Comparison of ENCODE assay signal across 8 mouse cellular contexts in the genomic region with DNA sequence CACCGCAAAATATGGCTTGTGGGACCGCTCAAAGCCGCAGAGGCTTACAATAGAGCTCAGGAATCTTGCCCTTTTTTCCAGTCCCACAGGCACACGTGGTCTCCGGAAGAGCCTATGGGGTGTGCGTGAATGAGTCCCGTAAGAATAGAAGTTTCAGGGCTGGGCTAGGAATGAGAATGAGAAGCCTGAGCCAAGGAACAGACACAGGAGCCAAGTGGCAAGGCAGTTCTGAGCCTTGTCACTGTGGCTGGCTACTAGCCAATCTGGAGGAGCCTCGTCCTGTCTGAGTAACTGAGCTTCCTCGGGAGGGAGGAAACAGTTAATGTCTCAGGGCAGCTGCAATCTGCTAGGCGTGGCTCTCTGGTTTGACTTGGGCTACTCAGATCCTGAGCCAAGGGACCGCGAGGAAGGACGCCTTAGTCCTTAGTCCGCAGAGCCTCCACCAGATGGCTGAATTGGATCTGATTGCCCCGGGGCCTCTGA. TPM values are rescaled to one million over a fixed set of nuclear protein-coding genes. Genes with fewer than 3 reads are reported as not detected.
DNase-seq lines count a peak whose midpoint lies in the region; ATAC-seq and TF ChIP-seq lines count a peak whose summit lies in the region.

Gene Trim16, plus strand, starts transcription at position 173 of the 483 bp plus-strand sequence.

- no peaks in the 10 kb centered on the region for H3K9me3 ChIP-seq in MEL (replicated peaks; ENCODE audit: insufficient read depth, low read length)
- H3K9me3 ChIP-seq in forebrain, embryonic 16.5 days (ENCODE audit: control insufficient read depth, low read length): no peaks in the 10 kb centered on the region
- no peaks in the 10 kb centered on the region for H3K9me3 ChIP-seq in lung, embryonic 14.5 days (ENCODE audit: low read depth, low read length)

- intact Hi-C loops in heart, postnatal 25 days (cut with DNase I): no loop called here

- peak within 1 kb of the TSS; percentile 58 for H3K27ac ChIP-seq in MEL (ENCODE audit: control insufficient read depth, low read depth, low read length)
- H3K27ac ChIP-seq in cerebellum, adult 2 months (ENCODE audit: insufficient read depth, low read length): no peak within 1 kb of the TSS
- no peak within 1 kb of the TSS for H3K27ac ChIP-seq in forebrain, embryonic 16.5 days (ENCODE audit: low read length)
- peak within 1 kb of the TSS; percentile 55; the same call in 1 of the 2 replicates for H3K27ac ChIP-seq in layer of hippocampus, adult 2 months
- peak within 1 kb of the TSS; percentile 67 for H3K27ac ChIP-seq in lung, embryonic 14.5 days (ENCODE audit: low read depth)

- peak; percentile 99 for DNase-seq in MEL (ENCODE audit: low read depth, low spot score)
- DNase-seq in cerebellum, adult 2 months: peak; percentile 52 to 58
- DNase-seq in heart, postnatal 25 days (ENCODE audit: low spot score): peak; percentile 75
- peak in 1 of 2 experiments; percentile 14 for DNase-seq in layer of hippocampus, adult 2 months (ENCODE audit: low spot score in 2 of 2)
- DNase-seq in lung, embryonic 14.5 days: peak; percentile 95
- DNase-seq in thymus, adult 18-20 months: peak; percentile 19 to 20

- peak within 1 kb of the TSS; percentile 52 to 70 for H3K4me3 ChIP-seq in MEL (ENCODE audit: control insufficient read depth in 1 of 2, insufficient read depth in 1 of 2, low read depth in 2 of 2, low read length in 2 of 2)
- peak within 1 kb of the TSS; percentile 39 for H3K4me3 ChIP-seq in cerebellum, adult 2 months (replicated peaks; ENCODE audit: insufficient read depth, low read depth, low read length)
- peak within 1 kb of the TSS; percentile 39 for H3K4me3 ChIP-seq in forebrain, embryonic 16.5 days (replicated peaks; ENCODE audit: low read length)
- peak within 1 kb of the TSS; percentile 44 for H3K4me3 ChIP-seq in layer of hippocampus, adult 2 months
- H3K4me3 ChIP-seq in lung, embryonic 14.5 days (ENCODE audit: low read depth, low read length): peak within 1 kb of the TSS; percentile 45

- ATAC-seq in forebrain, embryonic 16.5 days: peak; percentile 91
- peak; percentile 90 for ATAC-seq in lung, embryonic 14.5 days (ENCODE audit: insufficient read depth)
- ATAC-seq in neutrophil, adult 5-6 weeks (ENCODE audit: extremely low read depth, insufficient number of reproducible peaks, low FRiP score, poor library complexity, severe bottlenecking): peak; percentile 52

- H3K4me1 ChIP-seq in MEL (ENCODE audit: control insufficient read depth in 1 of 2, insufficient read depth in 2 of 2, low read length in 2 of 2): peaks cover 11 to 49% of the 10 kb centered on the region in 2 experiments
- peaks cover 8% of the 10 kb centered on the region for H3K4me1 ChIP-seq in cerebellum, adult 2 months (ENCODE audit: control insufficient read depth, insufficient read depth, low read length)
- H3K4me1 ChIP-seq in forebrain, embryonic 16.5 days (replicated peaks; ENCODE audit: control insufficient read depth, insufficient read depth, low read length): peaks cover 16% of the 10 kb centered on the region
- H3K4me1 ChIP-seq in lung, embryonic 14.5 days (ENCODE audit: insufficient read depth): peaks cover 13% of the 10 kb centered on the region; the same call in 1 of the 2 replicates

- H3K36me3 ChIP-seq in MEL (ENCODE audit: control insufficient read depth in 1 of 2, insufficient read depth in 2 of 2, low read length in 2 of 2): peaks cover 0 to 38% of the 10 kb centered on the region in 2 experiments; a peak in 2 of 4 replicates
- no peaks in the 10 kb centered on the region for H3K36me3 ChIP-seq in forebrain, embryonic 16.5 days (ENCODE audit: control insufficient read depth, insufficient read depth)
- no peaks in the 10 kb centered on the region for H3K36me3 ChIP-seq in lung, embryonic 14.5 days (ENCODE audit: insufficient read depth)

- peak in 1 of 2 experiments; percentile 54; a peak in 1 of 4 replicates for TF ChIP-seq POLR2A in MEL (IDR thresholded peaks at IDR 0.05; ENCODE audit: control insufficient read depth in 1 of 2, insufficient read depth in 1 of 2, low read depth in 1 of 2, low read length in 2 of 2, poor library complexity in 1 of 2)
- no peak for TF ChIP-seq POLR2A in cerebellum, adult 2 months (IDR thresholded peaks at IDR 0.05; ENCODE audit: borderline replicate concordance, insufficient read depth, low read length)

- H3K79me2 ChIP-seq in MEL (ENCODE audit: control insufficient read depth, insufficient read depth, low read length, poor library complexity): no peaks in the 10 kb centered on the region

- WGBS in cerebellum, adult 2 months: 4% methylated on average over 15 of the region's 15 CpGs
- WGBS in forebrain, embryonic 16.5 days: 4% methylated on average over 15 of the region's 15 CpGs
- 1% methylated on average over 15 of the region's 15 CpGs for WGBS in lung, embryonic 14.5 days

- H3K9ac ChIP-seq in MEL (ENCODE audit: control insufficient read depth, low read depth, low read length, poor library complexity, severe bottlenecking): peak within 1 kb of the TSS; percentile 32
- peak within 1 kb of the TSS; percentile 45 for H3K9ac ChIP-seq in forebrain, embryonic 16.5 days (replicated peaks; ENCODE audit: low read depth, low read length)
- H3K9ac ChIP-seq in lung, embryonic 14.5 days: peak within 1 kb of the TSS; percentile 43

- no peak for TF ChIP-seq CTCF in MEL (IDR thresholded peaks at IDR 0.05 in 2 of 3, conservative IDR thresholded peaks at IDR 0.05 in 1 of 3; ENCODE audit: control insufficient read depth in 1 of 3, insufficient read depth in 1 of 3, low read depth in 2 of 3, low read length in 3 of 3, poor library complexity in 1 of 3, severe bottlenecking in 1 of 3)
- TF ChIP-seq CTCF in cerebellum, adult 2 months (IDR thresholded peaks at IDR 0.05; ENCODE audit: borderline replicate concordance, insufficient read depth, low read depth, low read length): no peak
- TF ChIP-seq CTCF in layer of hippocampus, adult 2 months (conservative IDR thresholded peaks at IDR 0.05): no peak
- TF ChIP-seq CTCF in lung, embryonic 14.5 days (IDR thresholded peaks at IDR 0.05; ENCODE audit: low read depth): no peak

- no peaks in the 10 kb centered on the region for H3K27me3 ChIP-seq in MEL (ENCODE audit: control insufficient read depth in 1 of 2, insufficient read depth in 2 of 2, low read length in 2 of 2)
- H3K27me3 ChIP-seq in cerebellum, adult 2 months (ENCODE audit: control insufficient read depth, insufficient read depth, low read length): no peaks in the 10 kb centered on the region
- no peaks in the 10 kb centered on the region for H3K27me3 ChIP-seq in forebrain, embryonic 16.5 days (replicated peaks; ENCODE audit: control insufficient read depth, insufficient read depth, low read length)
- no peaks in the 10 kb centered on the region for H3K27me3 ChIP-seq in lung, embryonic 14.5 days (ENCODE audit: insufficient read depth, low read length)

- TF ChIP-seq RAD21 in MEL (IDR thresholded peaks at IDR 0.05; ENCODE audit: low read depth, low read length): no peak

- H3K4me2 ChIP-seq in forebrain, embryonic 16.5 days (ENCODE audit: low read length): peak within 1 kb of the TSS; percentile 65
- peak within 1 kb of the TSS; percentile 82 for H3K4me2 ChIP-seq in lung, embryonic 14.5 days

- TF ChIP-seq EP300 in MEL (IDR thresholded peaks at IDR 0.05; ENCODE audit: low read depth in 1 of 2, low read length in 2 of 2): peak; percentile 88

TF ChIP-seq in MEL, 35 proteins besides CTCF, POLR2A, EP300 and RAD21 (continues in another document):
- TF ChIP-seq ZKSCAN1 (IDR thresholded peaks at IDR 0.05; ENCODE audit: low read depth, low read length): no peak
- peak; percentile 68; the same call in 1 of the 2 replicates for TF ChIP-seq MAFK (IDR thresholded peaks at IDR 0.05; ENCODE audit: borderline replicate concordance, low read depth, low read length)
- peak in 1 of 2 experiments; percentile 57; a peak in 1 of 4 replicates for TF ChIP-seq USF2 (IDR thresholded peaks at IDR 0.05; ENCODE audit: borderline replicate concordance in 1 of 2, insufficient read depth in 1 of 2, low read depth in 1 of 2, low read length in 2 of 2)
- 0 out of 2 replicates have a peak, but pooled peaks have one; percentile 2 for TF ChIP-seq SMC3 (IDR thresholded peaks at IDR 0.05; ENCODE audit: low read depth, low read length)
- TF ChIP-seq USF1 (IDR thresholded peaks at IDR 0.05; ENCODE audit: low read depth, low read length): peak; percentile 90
- peak; percentile 92 for TF ChIP-seq MYC (IDR thresholded peaks at IDR 0.05; ENCODE audit: low read depth, low read length)
- no peak for TF ChIP-seq UBTF (IDR thresholded peaks at IDR 0.05; ENCODE audit: borderline replicate concordance, insufficient read depth, low read depth, low read length)
- TF ChIP-seq ZC3H11A (IDR thresholded peaks at IDR 0.05; ENCODE audit: low read depth, low read length): no peak
- TF ChIP-seq CHD1 (IDR thresholded peaks at IDR 0.05; ENCODE audit: low read depth, low read length): peak; percentile 27; the same call in 1 of the 2 replicates
- TF ChIP-seq HCFC1 (IDR thresholded peaks at IDR 0.05; ENCODE audit: low read depth, low read length): peak; percentile 65
- TF ChIP-seq SIN3A (IDR thresholded peaks at IDR 0.05; ENCODE audit: low read length): peak; percentile 95
- peak; percentile 74 for TF ChIP-seq MYB (IDR thresholded peaks at IDR 0.05; ENCODE audit: low read depth, low read length)
- TF ChIP-seq ZNF384 (IDR thresholded peaks at IDR 0.05; ENCODE audit: low read depth, low read length): 0 out of 2 replicates have a peak, but pooled peaks have one; percentile 9
- no peak for TF ChIP-seq BHLHE40 (IDR thresholded peaks at IDR 0.05; ENCODE audit: borderline replicate concordance, low read depth, low read length)
- TF ChIP-seq GATA1 (IDR thresholded peaks at IDR 0.05; ENCODE audit: low read depth, low read length): 0 out of 2 replicates have a peak, but pooled peaks have one; percentile 28
- TF ChIP-seq ETS1 (IDR thresholded peaks at IDR 0.05; ENCODE audit: low read depth, low read length): peak; percentile 94
- TF ChIP-seq E2F4 (IDR thresholded peaks at IDR 0.05; ENCODE audit: borderline replicate concordance, low read depth, low read length): no peak
- TF ChIP-seq POLR2AphosphoS2 (IDR thresholded peaks at IDR 0.05; ENCODE audit: low read length): 0 out of 2 replicates have a peak, but pooled peaks have one; percentile 36
- peak; percentile 74; the same call in 1 of the 2 replicates for TF ChIP-seq ZMIZ1 (IDR thresholded peaks at IDR 0.05; ENCODE audit: low read depth, low read length)

RNA-seq across cellular contexts. Expression of gene Trim16, which starts in this region (rescaled TPM):
- total RNA-seq in MEL (2012; rRNA removed): 3.1 and 5.9 TPM in 2 replicates
- 1 to 10 TPM in 1 of 2 experiments, not detected in 1; 5.5 TPM for polyA plus RNA-seq in MEL (2012; ENCODE audit: insufficient read depth in 1 of 2, insufficient read length in 2 of 2, low read depth in 1 of 2, low replicate concordance in 2 of 2, missing spikeins in 1 of 2)
- 4.0 and 4.2 TPM in 2 replicates for polyA plus RNA-seq in cerebellum, adult 2 months (2012; rRNA removed)
- polyA plus RNA-seq in forebrain, embryonic 16.5 days (2015; fragmentation: Nextera tagmentation; extraction: Ambion mirVana): 4.8 and 5.8 TPM in 2 replicates
- 1 to 10 TPM; 5.4 to 6.5 TPM for total RNA-seq in heart, postnatal 25 days (2021)
- total RNA-seq in layer of hippocampus, adult 2 months (2021): 1 to 10 TPM; 1.4 to 1.6 TPM
- polyA plus RNA-seq in lung, embryonic 14.5 days (2014; fragmentation: Nextera tagmentation; extraction: Ambion mirVana): 18.0 and 20.4 TPM in 2 replicates
- total RNA-seq in neutrophil, adult 5-6 weeks (2017): 5.5 and 6.4 TPM in 2 replicates

Comparison
In these comparisons a context has a peak if more than half of its experiments do, and no peak if none do; other contexts are left out.
1. H3K27ac ChIP-seq: peak in MEL (single experiment), layer of hippocampus, adult 2 months (single experiment) and lung, embryonic 14.5 days (single experiment); none in cerebellum, adult 2 months (single experiment) and forebrain, embryonic 16.5 days (single experiment).
2. Peak in every context shown above with its lines, with median percentiles within 50 percentile points of each other: H3K4me3 ChIP-seq, H3K9ac ChIP-seq and ATAC-seq.